Mouse (Mus musculus) megakaryocyte, embryonic 14.5 days (primary cell): ENCODE results near the gene Hmga1.

Experiments
- FLI1 ChIP-seq: IDR thresholded peaks from 2 replicates; pipeline ENCODE4 v1.6.1; 2012; ENCODE audit warnings: low read length, inconsistent platforms, mixed read lengths
- GATA1 ChIP-seq: IDR thresholded peaks from 3 replicates; pipeline ENCODE4 v1.6.1; 2012; ENCODE audit warnings: mixed read lengths, low read length, inconsistent platforms, borderline replicate concordance

- TF ChIP-seq GATA1, result no peak; the same call in 2 of the 3 replicates
- no peak for TF ChIP-seq FLI1
These were observed 27.0 kb downstream of the Hmga1 start for GRCm38 (mm10) chr17:27583185-27583894.
